Mouse (Mus musculus) spleen, postnatal 14 days (tissue): ENCODE data around the gene Tuba8.

Experiments used
- DNase-seq, 2 experiments: peaks; one replicate each; pipeline ENCODE4 v3.0.0; 2021 to 2022; ENCODE audit warnings: low spot score in 2 of 2

Gene Tuba8

DNA sequence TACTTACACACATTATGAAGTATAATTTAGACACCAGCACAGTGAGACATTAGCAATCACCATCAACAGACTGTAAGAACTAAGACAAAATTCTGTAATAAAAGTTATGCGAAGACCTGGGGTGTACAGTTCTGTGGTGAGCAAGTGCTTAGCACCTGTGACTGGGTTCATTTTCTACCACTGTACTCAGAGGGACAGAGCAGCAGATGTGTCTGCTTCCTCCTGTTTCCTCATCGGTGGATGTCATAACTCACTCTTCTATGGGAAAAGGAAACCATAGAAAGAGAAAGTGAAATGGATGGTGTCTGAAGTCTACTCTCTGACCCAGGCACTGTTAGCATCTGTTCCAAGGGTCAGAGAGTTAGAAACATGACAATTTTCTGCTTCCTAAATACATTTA lies 16.2 kb downstream of the Tuba8 start:
- DNase-seq, result no peak

DNA sequence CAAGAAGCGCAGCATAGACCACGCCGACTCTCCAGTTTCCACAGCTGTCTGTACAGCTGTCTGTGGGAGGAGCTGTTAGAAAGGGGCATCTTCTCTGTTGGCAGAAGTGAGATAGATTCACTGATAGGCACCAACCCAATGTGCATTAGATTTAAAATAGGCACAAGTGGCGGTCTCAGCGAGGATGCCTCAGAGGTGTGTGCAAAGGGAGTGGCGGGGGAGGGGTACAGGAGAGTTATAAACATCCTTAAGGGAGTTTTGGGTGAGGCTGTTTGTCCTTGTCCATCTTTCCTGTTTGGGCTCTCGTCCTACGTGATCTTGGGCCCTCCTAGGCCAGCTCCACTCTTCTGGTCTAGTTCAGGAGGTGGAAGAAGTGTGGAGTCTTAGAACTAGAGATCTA lies 17.9 kb downstream of the Tuba8 start:
- DNase-seq, result no peak

DNA sequence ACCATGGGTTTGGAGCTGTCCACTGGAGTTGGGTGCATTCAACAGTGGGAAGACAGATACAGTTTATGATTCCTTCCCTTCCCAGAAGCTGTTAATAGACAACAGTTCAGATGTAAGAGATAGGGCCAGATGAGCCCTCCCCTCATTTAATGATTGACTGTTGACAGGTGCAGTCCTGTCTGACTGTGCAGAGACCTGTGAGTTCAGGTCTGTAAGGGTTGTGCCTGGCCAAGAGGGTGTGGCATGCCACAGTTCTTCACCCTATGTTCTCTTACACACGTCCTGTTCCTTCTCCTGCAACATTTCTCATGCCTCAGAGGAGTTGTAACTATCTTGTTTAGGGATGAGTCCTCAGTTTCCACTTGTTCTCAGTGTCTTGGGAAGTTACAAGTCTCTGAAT lies 22.2 kb downstream of the Tuba8 start:
- DNase-seq, result no peak

DNA sequence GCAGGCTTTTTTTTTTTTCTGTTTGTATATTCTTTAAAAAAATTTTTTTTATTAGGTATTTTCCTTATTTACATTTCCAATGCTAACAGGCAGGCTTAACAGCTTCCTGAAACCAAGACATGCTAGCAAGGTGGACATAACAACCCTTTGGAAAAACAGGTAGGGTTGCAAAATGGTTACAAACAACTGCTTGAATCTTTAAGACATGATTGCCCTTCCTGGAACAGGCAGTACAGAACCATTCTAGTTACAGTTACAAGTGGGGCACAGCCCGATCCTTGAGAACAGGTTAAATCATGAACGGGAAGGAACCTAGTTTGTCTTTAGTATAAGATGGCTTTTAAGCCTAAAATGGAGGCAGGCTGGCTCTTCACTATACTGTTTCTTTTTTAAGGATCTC lies 25.9 kb downstream of the Tuba8 start:
- DNase-seq, result no peak

DNA sequence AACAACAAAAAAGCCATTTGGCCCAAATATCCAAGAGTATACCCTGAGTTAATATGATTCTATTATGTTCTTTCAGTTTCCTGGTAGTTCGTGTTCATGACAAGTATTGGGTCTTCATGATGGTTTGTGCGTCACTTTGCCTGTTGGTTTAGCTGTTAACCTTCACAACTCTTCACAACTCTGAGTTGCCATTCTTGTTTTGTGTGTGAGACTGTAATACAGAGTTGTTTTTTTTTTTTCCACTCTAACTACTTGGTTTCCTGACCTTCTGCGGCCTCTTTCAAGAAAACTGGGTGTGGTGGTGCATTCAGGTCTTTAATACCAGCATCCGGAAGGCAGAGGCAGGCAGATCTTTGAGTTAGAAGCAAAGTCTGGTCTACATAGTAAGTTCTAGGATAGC lies 27.7 kb downstream of the Tuba8 start:
- no peak for DNase-seq

DNA sequence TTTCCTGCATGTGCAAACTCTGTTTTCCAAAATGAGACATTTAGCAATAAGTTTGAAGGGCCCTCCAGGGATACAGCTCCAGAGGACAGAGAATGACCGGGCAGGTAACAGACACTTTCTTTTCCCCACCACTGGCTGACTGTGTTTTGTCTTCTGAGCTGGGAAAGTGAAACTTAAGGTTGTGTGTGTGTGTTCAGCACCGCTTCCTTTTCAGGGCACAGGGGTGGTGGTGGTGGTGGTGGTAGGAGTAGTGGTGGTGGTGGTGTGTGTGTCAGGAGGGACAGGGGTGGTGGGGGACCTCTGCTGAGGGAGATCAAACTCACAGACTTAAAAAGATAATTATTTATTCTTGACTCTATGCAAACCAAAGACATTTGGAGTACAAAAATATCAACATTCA lies 31.3 kb downstream of the Tuba8 start:
- DNase-seq, result no peak

DNA sequence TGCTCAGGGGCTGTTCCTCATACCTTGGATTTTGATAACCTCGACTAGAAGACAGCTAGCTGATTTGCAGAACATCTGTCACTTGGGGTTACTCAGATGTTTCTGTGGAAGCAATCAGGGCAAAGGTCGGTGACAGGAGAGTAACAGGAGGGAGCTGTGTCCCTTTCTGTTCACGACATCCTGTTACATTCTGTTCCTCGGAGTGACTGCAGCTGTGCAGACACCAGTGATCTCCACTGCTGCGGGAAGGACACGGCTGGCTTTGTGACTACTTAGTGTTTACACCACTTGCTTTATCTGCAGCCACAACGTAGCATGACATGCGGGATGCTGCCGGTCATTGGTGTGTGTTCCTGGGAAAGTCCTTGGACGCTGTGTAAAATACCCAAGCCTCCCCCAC lies 32.7 kb downstream of the Tuba8 start:
- no peak for DNase-seq

DNA sequence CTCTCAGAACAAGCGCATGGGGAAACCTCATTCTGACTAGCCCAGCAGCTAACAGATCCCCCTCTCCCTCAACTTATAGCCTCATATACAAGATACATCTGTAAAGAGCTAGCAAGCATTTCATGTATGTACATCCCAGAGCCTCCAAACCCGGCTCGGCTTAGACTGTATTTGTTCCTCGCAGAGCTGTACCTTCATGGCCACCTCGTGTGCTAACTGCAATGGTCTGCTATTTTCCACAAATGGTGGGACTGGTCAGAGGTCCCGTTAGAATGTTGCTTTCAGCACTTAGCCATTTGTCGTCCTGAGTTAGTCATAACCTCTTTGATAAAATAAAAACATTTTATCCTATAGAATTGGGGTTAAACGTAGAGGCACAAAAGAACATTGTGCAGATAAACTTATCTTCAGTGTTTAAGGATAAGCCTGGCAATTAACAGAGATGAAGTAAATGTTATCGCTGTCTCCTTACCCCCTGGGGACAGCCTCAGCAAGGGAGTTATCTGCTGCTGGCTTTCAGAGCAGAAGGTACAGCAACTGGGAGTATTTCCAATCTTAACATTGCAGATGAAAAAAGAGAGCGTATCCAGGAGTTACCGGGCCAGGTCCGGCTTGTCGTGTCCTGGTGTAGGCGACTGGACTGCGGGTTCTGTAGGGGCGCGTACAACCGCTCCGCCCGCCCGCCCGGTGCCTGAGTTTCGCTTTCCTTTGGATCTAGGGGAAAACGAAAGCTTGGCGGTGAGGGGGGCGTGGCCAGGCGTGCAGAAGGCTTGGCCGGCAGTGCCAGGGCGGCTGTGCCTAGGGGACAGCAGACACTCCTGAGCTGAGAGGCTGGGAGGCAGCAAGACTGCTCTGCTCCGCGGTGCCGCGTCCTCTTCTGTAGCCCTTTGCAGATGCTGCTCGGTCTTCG lies 34.9 kb downstream of the Tuba8 start, which contains the start of gene Usp18:
Usp18 (plus strand) TSS at position 780 of the 910 bp plus-strand sequence.
- DNase-seq, result peak; percentile 80

DNA sequence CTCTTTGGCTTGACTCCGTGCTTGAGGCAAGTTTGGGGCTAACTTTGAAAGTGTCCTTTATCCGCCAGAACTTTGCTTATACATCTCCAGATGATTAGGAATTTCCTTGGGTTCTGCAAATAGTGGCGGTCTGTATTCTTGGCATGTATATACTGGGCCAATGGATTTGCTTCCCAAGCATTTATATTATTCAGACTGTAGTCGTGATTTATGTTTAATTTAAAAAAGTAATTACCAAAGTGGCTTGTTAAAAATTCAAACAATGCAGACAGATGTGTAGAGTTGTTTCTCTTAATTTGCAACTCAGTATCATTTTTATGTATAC lies 35.5 kb downstream of the Tuba8 start:
- DNase-seq, result no peak

DNA sequence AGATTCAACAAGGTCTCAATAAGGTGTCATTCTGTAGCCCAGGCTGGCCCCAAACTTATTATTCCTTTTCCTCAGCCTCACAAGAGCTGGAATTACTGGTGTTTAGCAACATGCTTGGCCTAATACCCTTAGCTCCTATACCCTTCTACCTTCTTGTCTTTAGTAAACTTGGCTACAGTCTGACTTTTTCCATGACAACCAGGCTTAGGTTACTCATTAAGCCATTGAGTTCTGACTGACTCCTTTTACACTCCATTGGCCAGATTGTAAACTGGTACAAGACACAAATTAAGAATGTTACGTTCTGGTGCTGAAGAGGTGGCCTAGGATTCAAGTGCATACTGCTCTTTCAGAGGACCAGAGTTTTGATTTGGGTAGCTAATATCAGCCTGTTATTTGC lies 39.9 kb downstream of the Tuba8 start:
- DNase-seq, result no peak

DNA sequence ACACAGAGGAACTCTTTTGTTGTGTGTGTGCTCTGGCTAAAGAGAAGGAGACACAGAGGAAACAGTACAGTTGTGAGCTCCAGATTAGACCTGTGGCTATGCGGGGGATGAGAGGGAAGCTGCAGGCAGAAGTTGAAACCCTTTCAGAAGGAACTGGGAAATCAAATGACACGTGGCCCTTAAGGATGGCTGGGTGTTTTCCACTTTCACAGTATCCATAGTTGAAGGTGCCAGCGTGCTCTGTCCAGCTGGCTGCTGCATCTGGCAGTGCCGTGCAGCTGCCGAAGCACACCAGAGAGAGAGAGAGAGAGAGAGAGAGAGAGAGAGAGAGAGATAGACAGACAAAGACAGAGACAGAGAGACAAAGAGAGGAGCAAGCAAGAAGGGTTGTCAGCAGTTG lies 40.8 kb downstream of the Tuba8 start:
- DNase-seq, result no peak

DNA sequence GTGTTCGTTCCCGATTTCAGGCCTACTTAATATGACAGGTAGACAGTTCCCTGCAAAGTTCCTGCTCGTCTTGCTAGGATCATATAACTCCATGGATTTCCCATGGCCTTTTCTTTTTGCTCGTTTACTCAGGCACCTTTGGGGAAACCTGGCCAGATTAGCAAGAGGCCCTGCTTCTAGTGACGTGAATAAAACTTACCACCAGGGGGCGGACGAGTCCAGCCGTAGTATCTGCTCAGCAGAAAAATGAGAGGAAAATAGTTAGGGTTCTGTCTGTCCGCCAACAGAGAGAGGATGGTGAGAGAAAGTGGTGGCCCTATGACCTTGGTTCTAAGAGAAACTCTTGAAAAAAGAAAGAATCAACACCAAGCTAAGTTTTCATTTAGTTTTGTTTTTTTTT lies 50.1 kb downstream of the Tuba8 start:
- DNase-seq, result peak; percentile 49 to 74

DNA sequence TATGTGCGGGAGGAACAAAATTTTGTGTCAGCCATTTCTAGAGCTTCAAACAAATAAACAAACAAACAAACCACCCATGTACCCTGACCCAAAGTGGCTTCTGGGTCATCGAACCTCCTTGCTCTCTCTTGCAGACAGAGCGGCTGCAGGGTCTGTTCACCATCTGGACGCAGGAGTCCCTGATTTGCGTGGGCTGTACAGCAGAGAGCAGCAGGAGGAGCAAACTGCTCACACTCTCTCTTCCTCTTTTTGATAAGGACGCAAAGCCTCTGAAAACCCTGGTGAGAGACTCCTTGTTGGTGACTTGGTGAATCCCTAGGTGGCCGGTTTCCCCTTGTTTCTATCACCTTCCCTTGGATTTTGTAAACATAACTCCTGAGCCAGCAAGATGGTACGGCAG lies 50.7 kb downstream of the Tuba8 start:
- DNase-seq, result no peak

DNA sequence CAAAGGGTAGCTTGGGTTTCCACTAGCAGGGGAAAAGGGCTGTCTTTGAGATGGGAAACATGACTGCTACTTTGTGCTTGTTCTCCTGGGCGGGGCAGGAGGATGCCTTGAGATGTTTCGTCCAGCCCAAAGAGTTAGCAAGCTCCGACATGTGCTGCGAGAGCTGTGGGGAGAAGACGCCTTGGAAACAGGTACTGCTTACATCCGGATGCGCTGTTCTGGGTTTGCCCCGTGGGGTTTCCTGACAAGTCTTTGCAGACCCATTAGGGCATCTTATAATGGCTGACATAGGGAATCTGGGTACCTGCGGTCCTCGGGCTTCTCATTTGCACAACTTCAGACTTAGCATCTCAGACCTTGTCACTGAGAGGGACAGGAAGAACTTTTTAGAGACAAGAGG lies 51.5 kb downstream of the Tuba8 start:
- DNase-seq, result no peak

DNA sequence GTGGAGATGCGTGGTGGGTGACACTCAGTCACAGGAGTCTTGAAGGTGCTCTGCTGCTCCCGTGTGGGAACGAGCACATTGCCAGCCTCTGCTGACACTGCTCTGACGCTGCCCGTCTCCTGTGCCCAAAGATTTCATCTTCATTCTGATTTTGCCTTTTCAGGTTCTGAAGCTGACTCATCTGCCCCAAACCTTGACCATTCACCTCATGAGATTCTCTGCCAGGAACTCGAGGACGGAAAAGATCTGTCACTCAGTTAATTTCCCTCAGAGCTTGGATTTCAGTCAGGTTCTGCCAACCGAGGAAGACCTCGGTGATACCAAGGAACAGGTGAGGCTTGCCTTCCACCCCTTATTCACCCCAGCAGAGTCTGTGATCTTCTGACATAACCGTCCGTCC lies 52.0 kb downstream of the Tuba8 start:
- DNase-seq, result no peak

DNA sequence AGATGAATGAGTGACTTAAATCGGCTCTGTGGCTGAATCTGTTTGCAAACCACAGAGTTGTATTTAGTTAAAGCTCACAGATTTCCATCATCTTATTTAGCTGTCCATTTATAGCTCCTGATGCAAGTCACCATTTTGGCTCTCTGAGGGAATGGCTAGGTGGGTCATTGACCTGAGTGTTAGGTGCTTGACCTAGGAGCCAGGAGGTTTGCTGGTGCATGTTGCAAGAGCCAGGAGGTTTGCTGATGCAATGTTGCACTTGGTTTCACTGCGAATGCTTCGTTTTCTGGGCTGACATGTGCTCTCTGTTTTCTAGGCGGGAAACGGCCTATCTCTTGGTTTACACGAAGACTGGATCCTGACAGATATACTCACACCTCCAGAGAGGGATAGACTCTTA lies 59.7 kb downstream of the Tuba8 start:
- no peak for DNase-seq

DNA sequence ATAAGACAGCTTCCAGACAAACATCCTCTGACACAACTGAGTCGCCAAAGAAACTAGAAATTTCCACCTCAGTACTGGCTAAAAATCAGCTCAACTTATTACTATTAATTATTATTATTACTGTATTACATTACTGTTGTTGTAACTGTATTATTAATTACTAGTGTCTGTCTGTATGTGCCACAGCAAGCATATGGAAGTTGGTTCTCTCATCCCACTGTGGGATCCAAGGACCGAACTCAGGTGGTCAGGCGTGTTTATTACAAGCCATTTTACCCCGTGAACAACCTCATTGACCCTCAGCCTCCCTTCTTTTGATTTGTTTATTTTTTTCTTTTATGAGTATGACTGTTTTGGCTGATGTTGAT lies 61.2 kb downstream of the Tuba8 start:
- no peak for DNase-seq

DNA sequence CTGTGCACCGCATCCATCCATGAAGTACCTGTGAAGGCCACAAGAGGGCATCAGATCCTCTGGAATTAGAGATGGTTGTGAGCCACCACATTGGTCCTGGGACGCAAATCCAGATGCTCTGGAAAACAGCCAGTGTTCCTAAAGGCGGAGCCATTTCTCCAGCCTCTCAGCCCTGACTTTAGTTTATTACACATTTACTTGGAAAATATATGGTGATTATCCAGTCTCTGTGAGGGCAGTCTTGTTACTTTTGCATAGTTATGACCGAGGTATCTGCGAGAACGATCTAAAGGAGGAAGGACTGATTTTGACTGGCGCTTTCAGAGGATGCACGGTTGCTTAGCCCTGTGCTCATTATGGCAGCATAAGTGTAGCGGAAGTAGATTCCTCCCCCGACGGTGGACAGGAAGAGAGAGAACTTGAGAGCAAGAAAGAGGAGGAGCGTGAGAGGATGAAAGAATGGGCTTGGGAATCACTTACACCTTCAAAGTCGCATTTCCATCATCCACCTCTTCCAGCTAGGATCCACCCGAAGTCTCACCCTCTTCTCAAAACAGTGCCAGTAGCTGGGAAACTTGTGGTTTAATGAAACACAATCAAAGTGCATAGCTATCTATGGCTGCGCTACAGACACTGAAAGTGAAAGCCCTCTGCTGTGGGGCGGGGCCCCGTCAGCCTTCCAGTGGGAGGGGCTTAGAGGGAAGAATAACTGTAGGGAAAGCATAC lies 61.7 kb downstream of the Tuba8 start:
- DNase-seq, result peak; percentile 33 to 55

DNA sequence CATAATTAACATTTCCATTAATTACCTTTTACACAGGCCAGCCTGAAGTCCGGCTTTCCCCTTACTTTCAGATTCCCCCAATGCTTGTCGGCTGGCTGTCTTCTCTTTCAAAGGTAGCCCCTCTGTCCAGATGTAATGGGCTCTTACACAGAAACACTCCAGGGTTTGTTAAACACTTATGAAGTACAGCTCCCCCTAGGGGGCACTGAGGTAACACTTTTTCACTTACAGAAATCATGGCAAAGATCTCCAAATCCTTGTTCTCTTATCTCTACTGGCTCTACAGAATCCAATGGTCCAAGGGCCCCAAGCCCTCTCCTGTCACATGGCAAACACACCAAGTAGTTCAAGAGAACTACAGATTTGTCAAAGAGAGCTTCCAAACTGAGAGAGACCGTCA lies 63.9 kb downstream of the Tuba8 start:
- peak in 1 of 2 experiments; percentile 14 for DNase-seq
